Mouse (Mus musculus): ENCODE measurements around the gene Raly.
"Not testable (repeated sequence)": the region's sequence is repeated elsewhere in the genome, so short reads cannot be mapped to it uniquely, and the experiment has no call there.

Raly gene

GRCm38 (mm10) chr2:154836537-154836936, 45.6 kb downstream of the Raly start:
- no peak for DNase-seq (ENCODE audit: low read depth)

- DNase-seq (ENCODE audit: low read depth), result no peak
These were observed 57.2 kb downstream of the Raly start for GRCm38 (mm10) chr2:154848086-154848485.

GRCm38 (mm10) chr2:154855383-154855782, 64.5 kb downstream of the Raly start:
- DNase-seq (ENCODE audit: low read depth), result peak; percentile 39

GRCm38 (mm10) chr2:154863672-154864071, 72.8 kb downstream of the Raly start:
- DNase-seq (ENCODE audit: low read depth), result no peak

- DNase-seq (ENCODE audit: low read depth), result no peak
These were observed 74.8 kb downstream of the Raly start for GRCm38 (mm10) chr2:154865696-154866095.

GRCm38 (mm10) chr2:154868106-154868505, 77.2 kb downstream of the Raly start:
- no peak for DNase-seq (ENCODE audit: low read depth)

- DNase-seq (ENCODE audit: low read depth), result no peak
These were observed 79.2 kb downstream of the Raly start for GRCm38 (mm10) chr2:154869954-154870641.

DNA sequence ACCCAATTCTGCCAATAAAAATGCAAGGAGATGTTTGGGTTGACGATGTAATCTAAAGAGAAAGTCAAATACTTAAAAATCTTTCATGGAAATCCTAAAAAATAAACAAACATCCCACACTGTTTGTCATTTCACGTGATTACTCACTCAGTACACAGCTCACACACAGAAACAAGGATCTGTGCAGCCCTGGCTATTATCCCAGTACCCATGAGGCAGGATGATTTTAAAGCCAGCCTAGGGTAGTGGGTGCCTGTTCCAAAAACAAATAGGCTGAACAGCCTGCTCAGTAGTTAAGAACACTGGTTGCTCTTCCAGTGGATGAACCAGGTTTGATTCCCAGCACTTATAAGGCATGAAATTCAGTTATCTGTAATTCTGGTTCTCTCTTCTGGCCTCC, 85.7 kb downstream of the Raly start:
- DNase-seq (ENCODE audit: low read depth), result no peak

DNA sequence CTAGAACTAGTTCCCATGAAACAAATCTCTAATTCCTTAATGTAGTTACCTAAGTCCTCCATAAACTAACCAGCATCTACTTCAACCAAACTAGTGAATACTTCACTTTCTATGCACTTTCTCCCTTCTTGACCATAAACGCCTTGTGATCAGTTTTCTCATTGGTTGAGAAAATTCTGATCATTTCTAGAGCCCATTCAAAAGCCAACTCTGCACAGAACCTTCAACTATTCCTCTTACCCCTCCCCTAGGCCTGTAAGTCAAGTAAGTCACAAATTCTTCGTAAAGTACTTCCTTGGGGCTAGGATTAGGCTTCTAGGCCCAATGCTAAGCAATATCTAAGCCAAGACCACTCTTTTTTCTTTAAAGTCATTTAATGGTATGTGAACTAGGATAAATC, 100.7 kb downstream of the Raly start:
- DNase-seq (ENCODE audit: low read depth), result no peak

GRCm38 (mm10) chr2:154892201-154893044, 101.5 kb downstream of the Raly start, which contains the start of gene Eif2s2:
TSS of gene Eif2s2 (minus strand) at chr2:154892935.
- DNase-seq (ENCODE audit: low read depth), result peak; percentile 96

GRCm38 (mm10) chr2:154893045-154893385, 102.1 kb downstream of the Raly start:
- no peak for DNase-seq (ENCODE audit: low read depth)

GRCm38 (mm10) chr2:154893548-154893947, 102.7 kb downstream of the Raly start:
- DNase-seq (ENCODE audit: low read depth), result no peak

GRCm38 (mm10) chr2:154899004-154899403, 108.1 kb downstream of the Raly start:
- DNase-seq (ENCODE audit: low read depth), result not testable (repeated sequence)

DNA sequence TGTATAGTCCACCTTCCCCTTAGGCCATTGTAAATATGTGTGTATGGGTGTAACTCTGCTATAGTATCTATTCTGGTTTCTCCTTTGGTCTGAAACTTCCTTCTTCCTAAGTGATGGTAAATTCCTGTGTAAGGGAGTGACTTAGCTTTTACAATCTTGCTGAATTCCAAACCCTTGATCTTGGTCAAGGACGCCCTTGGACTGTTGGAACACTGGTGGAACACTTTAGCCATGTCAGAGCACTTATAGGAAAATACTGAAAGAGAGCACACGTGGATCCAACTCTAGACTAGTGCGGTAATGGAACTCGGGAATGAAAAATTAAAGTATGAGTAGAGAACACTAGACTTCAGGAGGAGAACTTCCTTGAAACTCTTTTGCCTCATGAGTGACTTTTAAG, 108.5 kb downstream of the Raly start:
- not testable (repeated sequence) for DNase-seq (ENCODE audit: low read depth)

DNA sequence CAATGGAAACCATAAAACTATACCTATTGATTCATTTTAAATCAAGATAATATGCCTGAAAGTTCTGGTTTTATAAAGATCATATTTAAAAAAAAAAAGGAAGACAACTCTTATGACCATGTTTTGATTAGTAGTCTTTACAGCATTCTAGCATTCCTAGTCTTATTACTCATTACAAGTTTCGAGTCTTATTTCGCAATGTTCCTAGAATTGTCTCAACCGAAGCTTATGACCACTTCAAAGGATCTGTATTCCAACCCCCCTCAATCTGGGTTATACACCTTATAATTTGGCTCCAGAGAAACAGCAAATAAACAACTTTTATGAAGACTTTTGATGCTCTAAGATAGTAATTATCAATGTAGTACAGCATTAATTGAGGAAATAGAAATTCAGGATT, 111.2 kb downstream of the Raly start:
- no peak for DNase-seq (ENCODE audit: low read depth)

DNA sequence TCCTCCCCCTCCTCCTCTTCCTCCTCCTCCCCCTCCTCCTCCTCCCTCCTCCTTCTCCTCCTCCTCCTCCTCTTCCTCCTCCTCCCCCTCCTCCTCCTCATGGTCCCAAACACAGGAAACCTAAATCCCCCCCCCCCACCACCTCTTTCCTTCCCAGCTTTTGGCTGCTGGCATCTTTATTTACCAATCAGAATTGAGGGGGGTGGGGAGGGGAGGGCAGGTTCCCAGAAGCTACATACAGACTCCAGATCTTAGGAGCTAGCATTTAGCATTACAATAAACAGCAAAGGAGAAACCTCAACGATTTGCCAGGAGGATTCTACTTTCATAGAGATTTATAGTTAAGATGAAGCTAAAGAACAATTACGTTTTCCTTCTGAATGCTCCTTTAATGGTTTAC, 114.9 kb downstream of the Raly start:
- no peak for DNase-seq (ENCODE audit: low read depth)

GRCm38 (mm10) chr2:154908223-154908622, 117.3 kb downstream of the Raly start:
- DNase-seq (ENCODE audit: low read depth), result not testable (repeated sequence)

DNA sequence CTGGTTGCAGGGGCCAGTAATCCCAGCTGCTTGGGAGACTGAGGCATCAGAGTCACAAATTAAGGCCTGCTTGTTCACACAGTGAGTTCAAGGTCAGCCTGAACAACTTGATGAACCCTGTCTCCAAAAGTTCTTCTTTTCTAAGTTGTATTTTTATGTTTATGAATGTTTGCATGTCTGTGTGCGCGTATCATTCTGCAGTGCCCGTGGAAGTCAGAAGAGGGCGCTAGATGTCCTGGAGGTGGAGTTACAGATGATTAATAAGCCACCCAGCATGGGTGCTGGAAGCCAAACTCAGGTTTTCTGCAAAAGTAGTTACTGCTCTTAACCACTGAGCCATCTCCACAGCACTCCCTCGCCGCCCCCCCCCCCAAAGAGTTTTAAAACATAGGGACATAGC, 118.9 kb downstream of the Raly start:
- DNase-seq (ENCODE audit: low read depth), result no peak

DNA sequence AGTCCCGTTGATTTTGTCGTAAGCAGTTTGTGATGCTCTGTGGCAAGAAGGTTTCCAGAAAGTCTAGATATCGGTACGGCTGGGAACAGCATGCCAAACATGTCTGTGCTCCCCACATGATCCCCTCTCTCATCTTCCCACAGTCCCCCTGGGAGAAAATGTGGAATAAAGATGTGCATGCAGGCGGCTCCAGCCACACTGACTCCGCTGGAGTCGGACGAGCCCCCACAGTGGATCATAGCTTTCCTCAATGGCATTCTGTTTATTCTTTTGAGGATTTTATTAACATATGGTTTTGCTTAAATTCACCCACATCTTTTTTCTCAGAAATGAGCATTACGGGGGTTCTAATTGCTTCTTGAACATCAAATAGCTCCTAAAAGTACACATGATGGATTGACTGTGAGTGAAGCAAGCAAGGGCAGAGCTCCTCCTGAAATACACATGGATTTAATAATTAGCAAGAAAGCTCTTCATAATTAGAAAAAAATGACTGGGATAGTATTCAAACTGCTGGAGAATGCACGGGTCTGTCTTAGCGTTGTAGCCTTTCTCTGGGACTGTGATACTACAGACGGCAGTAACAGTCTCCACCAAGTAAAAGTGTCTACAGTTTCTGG, 125.1 kb downstream of the Raly start:
- no peak for DNase-seq (ENCODE audit: low read depth)

DNA sequence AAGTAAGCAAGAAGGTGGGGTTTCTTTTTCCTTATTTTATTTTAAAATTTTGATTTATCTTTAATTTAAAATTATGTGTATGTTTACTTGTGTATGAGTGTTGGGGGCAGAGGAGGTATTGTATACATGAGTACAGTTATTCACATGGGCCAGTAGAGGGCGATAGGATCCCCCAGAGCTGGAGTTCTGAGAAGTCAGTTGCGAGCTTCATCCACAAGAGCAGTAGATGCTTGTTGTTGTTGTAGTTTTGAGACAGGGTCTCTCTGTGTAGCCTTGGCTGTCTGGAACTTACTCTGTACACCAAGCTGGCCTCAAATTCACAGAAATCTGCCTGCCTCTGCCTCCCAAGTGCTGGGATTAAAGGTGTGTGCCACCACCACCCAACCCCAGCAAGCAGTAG, 125.7 kb downstream of the Raly start:
- DNase-seq (ENCODE audit: low read depth), result peak; percentile 27
